Mouse (Mus musculus) ZHBTc4 (cell line): ENCODE data around the gene Klk14.
"Not testable (repeated sequence)": the region's sequence is repeated elsewhere in the genome, so short reads cannot be mapped to it uniquely, and the experiment has no call there.

Experiments used
- DNase-seq: peaks from one replicate; pipeline ENCODE4 v3.0.0-alpha.2; 2011; ENCODE audit warnings: low read depth, low spot score

Klk14 gene

DNA sequence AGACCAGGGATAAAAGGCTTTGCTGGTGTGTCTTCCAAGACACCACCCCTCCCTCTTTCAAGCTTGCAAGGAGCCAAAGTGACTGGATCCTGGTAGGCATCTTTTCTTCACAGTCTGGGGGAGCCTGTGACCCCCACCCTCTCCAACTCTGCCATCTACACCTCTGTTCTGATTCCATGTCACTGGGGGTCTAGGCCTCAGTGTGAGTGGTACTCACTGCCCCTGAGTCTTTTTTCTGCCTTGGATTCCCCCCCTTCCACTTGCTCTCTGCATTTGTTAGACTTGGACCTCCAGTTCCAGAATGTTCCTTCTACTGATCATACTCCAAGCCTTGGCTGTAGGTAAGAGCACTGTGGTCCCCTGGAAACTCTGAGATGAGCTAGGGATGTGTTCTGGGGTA, at the start of gene Klk14:
Gene Klk14 (plus strand): TSS at position 301 of the 400 bp plus-strand sequence.
- DNase-seq = no peak

DNA sequence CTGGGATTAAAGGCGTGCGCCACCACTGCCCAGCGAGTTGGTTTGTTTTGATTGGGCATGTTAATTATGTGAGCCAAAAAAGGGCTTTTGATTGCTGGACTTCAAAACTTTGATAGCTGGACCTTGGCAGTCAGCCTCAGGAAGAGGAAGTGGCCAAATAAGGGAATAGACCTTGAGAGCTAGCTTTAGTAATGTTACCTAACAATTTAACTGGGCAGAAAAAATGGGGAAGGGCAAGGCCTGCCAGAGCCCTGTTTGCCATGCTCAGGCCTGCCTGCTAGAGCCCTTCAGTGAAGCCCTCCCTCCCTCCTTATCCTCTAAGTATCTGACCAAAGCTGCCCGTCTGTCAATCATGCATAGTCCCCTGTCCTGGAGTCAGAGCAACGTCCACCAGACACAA, 47.6 kb upstream of the Klk14 start:
- DNase-seq = no peak

DNA sequence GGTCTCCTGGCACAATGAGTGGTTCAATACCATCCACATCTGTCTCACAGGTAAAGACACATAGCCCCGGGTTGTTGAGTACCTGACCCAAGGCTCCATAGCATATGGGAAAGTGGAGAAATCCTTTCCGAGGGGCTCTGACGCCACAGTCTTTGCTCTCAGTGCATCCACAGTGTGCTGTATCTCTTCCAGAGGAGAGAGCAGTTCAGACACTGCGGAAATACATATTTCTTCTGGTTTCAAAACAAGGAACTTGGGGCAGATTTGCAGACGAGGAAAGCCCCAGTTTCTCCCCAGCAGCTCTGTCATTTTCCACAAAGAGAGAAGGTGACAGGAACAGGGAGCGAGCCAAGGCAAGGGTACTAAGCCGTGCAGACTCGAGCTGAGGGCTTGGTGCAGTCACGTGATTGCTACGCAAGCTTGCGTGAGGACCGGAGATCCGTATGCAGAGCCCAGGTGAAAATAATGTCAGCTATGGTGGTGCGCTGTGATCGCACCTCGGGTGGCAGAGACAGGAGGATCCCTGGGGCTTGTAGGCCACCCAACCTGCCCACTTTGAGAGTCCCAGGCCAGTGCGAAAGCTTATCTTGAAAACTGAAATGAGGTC, 47.1 kb upstream of the Klk14 start:
- DNase-seq = peak; percentile 39

DNA sequence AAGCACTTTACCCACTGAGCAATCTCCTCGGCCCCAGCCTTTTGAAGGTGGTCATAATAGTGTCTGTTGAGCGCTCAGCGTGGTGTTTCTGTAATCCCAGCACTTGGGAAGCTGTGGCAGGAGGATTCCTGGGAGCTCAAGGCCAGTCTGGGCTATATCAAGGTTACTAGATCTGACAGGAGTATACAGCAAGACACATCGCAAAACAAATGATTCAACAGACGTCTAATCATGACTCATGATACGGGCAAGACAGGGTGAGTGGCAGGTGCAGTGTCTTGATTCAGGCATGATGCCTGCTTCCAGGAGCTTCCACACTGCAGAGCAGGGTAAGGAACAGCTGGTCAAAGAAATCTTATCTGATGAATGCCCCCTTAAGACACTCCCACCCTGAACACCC, 37.5 kb upstream of the Klk14 start:
- DNase-seq = no peak

DNA sequence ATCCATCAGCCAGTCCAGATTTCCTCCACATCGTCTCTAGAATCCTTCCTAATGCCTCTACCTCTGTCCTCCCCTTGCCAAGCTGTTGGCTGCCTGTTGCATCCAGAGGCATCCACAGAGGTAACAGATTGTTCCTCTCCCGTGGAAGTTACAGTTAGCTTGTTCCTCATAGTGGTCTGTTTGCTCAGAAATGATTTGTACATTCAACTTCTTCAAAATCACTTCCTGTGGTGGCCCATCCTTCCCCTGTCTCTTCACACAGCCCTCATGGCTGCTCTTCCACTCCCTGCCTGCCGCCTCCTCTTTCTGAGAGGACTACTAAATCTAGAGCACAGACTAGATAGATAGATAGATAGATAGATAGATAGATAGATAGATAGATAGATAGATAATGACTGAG, 35.7 kb upstream of the Klk14 start:
- DNase-seq = no peak

DNA sequence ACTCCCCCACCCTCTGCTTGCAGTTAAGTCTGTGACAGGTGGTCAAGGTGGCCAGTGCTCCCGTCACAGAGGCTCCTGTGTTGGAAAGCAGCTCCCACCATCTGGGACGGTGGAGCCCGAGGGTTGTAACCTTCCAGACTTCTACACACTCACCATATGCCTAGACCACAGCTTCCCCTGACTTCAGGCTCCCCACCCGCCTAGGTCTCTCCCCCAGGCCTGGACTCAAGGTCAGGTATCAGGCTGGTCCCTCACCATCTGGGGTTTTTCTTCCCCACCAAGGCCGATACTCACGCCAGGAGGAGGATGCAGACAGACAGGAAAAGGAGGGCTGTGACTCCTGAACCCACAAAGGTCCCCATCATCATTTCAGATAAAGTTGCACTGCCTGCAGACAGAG, 34.0 kb upstream of the Klk14 start:
- no peak for DNase-seq

DNA sequence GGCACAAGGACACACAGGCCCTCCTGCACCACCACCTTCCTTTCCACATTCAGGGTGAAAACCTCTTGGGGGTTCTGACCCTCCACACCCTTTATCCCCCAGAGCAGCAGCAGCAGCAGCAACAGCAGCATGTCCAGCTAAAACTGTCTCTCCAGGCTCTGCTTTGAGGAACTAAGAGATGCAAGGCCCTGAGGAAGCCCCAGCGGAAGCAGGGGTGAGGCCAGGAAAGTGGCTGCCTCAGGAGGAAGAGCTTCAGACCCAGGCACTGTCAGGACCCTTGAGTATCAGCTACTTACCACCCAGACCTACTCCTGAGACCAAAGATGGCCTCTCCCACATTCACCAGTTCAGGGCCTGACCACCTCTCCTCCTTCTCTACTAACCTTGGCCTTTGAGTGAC, 30.2 kb upstream of the Klk14 start, which contains the start of gene Siglece:
Gene Siglece (minus strand): TSS at position 160 of the 400 bp plus-strand sequence.
- DNase-seq = no peak

DNA sequence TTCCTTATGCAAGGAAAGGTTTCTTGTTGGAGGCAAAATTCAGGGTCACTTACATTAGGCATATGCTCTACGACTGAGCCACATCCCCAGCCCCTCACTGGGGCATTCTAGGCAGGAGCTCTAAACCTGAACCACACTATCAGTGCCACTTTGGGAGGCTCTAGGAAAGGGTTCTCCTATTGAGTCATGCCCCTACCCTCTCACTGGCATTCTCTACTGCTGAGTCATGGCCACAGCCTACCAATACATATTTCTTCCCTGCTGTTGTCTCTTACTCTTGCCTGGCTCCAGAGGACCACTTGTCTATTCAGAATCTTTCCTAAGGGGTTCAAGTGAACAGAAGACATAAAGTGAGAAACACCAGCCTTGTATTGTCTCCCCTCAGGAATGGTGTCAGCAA, 27.4 kb upstream of the Klk14 start:
- no peak for DNase-seq

DNA sequence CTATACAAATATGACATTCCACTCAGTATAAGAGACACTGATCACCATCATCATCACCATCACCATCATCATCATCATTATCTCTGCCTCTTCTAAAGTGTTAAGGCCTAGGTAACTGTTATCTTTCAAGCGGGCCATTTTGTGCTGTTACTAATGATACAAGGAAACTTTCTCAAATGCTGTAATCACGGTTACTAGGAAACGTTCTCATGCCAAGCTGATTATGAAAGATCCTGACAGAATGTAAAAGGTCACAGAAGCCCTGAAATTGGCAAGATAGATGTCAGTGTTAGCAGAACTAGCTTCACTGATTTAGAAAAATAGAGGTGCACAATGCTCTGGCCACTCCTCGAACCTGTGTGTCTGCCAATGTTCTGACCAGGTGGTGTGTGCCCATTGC, 23.0 kb upstream of the Klk14 start:
- not testable (repeated sequence) for DNase-seq

DNA sequence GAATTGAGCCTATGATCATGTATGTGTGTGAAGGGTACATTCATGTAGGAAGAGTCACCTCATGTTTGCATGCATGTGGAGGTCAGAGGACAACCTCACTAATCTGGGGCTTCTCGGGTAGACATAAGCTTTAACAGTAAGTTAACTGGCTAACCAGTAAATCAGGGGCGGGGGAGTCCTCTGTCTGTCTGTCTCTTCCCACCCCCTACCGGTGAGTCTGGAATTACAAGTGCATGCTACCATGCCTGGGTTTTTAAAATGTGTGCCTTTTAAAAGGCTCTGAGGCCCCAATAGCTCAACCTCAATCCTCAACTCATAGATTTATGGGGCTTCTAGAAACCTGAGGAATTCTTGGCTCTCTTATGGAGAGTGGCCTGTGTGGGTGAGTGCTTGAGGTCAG, 21.6 kb upstream of the Klk14 start:
- peak; percentile 46 for DNase-seq

DNA sequence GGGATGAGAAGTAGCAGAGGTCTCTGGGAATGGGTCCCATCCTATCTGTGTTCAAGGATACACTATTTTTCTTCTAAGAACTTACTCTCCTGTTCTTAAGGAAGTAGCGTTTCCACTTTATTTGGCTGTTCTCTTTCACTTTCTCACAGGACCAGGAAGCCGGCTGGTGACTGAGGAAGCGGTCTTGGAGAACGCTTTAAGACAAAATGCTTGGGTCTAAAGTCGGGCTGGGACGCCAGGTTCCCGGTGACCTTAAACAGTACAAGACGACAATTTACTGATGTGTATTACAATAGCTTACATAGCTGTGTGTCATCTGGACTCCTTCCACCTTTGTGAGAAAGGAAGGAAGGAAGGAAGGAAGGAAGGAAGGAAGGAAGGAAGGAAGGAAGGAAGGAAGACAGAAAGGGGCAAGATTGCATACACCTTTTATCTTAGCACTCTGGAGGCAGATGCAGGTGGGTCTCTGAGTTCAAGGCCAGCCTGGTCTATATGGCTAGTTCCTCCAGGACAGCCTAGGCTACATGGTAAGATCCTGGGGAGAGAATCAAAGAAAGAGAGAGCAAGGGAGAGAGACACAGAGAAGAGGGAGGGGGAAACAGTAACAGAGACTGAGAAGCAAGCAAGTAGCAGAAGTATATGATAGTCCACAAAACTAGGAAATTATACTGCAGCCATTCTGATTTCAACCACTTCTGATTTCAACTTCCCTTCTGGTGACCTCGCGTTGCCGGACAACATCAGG, 19.0 kb upstream of the Klk14 start:
- no peak for DNase-seq

DNA sequence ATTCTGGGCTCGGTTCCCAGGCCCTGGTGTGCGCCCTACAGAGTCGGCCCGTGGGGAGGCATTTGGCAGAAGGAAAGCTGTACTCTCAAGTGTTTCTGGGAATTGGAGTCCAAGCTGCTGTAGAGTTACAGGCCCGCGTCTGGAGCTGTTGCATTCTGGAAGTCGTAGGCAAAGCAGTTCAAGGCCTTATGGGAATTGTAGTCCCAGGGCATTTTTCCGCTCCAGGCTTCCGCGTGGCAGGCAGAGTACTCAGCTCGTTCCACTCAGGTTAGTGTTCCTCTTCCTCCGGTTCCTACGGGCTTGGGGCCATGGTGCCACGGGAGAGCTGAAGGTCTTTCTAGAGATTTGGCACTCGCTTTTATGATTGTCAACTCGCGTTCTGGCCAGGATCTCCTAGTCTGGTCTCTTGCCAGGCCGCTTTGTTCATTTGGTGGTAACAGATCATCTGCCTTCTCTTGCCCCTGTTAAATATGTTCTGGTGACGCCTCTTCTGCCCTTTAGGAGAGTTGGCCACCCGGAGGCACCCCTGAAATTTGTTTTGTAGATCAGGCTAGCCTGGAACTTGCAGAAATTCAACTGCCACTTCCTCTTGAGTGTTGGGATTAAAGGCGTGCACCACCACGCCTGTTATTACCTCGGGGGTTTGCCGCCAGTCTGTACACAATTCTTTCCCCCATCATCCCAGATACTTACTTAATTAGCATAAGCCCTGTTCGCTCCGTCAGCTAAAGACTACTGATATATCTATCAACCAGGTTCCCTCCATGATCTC, 18.2 kb upstream of the Klk14 start, which contains the start of gene Ctu1:
Gene Ctu1 (plus strand): TSS at position 208 of the 772 bp plus-strand sequence.
- DNase-seq = peak; percentile 90

DNA sequence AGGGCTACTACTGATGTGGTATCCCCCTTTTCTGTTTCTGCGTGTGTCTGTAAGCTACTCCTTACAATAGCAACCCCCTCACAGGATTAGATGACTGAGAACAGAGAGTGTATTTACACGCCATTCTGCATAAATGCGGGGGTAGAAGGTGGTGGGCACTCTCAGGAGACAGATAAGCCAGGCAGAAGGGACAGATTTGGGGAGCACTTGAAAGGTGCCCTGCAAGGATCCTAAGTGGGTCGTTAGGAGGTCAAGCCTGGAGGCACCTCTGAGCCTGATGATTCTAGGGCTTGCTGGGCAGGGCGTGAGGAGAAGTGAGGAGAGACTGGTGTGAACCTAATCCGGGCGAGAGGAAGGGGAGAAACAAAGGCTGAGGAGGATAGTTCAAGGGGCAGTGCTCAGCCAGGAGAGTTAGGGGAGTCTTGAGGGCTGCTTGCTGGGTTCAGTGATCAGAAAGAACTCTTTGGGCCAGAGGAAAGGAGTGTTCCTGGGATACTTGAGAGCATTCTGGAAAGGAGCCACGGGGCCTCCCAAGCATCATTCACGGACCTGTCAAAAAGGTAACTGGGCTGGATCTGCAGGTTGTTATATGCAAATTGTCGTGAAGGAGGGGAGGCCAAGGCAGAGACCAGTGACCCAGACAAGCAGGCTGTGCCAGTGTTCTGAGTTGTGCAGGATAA, 17.5 kb upstream of the Klk14 start:
- DNase-seq = no peak

DNA sequence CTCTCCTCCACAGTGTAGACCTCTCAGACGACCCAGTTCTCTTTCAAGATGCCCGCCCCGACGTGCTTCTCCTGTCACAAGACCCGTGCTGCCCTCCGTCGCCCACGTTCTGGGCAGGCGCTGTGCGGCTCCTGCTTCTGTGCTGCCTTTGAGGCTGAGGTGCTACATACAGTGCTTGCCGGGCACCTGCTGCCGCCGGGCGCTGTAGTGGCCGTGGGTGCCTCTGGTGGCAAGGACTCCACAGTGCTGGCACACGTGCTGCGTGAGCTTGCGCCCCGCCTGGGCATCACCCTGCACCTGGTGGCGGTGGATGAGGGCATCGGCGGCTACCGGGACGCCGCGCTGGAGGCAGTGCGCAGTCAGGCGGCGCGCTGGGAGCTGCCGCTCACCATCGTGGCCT, 15.1 kb upstream of the Klk14 start:
- DNase-seq = peak; percentile 51

DNA sequence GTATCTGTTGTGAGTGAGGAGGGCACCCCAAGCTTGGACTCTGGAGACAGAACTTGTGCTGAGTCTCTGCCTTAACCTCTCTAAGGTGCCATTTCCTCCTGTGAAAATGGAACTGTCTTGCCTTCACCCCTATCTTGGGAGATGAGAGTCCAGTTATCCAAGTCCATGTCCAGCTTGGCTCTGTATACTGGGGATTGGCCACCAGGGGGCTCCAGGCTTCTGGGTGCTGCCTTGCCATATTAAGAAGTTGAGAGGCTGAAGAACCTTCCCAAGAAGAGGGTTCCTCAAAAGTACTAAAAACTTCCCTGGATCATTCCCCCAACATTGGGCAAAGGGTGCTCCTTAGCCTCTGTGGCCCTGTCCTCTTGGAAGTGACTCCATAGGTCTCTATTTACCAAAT, 11.7 kb upstream of the Klk14 start:
- DNase-seq = peak; percentile 55

DNA sequence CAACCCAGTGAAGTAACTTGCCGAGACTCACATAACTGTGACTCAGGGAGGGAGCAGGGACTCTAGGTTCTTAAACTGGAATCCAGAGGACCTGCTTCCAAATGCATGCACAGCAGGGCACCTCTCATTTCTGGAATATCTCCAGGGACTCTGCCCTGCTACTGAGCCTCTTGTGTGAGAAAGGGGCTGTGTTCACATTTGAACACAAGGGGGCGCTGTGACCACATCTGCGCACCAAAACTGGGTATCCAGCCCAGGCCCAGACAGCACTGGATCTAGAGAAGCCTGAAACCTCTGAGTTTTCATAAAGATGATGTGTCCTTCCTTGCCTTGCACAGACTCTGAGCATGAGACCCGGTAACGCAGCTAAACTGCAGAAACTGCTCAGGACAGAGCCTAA, 9.3 kb upstream of the Klk14 start:
- peak; percentile 81 for DNase-seq

DNA sequence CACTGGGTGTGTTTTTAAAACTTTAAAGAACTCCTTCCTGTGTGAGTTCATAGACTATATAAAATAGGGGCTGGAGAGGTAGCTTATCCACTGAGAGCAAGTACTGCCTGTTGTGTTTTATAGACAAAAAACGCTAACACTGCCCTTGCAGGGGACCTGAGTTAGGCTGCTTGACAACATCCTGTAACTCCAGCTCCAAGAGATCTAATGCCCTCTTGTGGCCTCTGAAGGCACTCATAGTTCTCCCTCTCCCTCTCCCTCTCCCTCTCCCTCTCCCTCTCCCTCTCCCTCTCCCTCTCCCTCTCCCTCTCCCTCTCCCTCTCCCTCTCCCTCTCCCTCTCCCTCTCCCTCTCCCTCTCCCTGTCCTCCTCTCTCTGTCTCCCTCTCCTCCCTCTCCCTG, 7.7 kb upstream of the Klk14 start:
- not testable (repeated sequence) for DNase-seq

DNA sequence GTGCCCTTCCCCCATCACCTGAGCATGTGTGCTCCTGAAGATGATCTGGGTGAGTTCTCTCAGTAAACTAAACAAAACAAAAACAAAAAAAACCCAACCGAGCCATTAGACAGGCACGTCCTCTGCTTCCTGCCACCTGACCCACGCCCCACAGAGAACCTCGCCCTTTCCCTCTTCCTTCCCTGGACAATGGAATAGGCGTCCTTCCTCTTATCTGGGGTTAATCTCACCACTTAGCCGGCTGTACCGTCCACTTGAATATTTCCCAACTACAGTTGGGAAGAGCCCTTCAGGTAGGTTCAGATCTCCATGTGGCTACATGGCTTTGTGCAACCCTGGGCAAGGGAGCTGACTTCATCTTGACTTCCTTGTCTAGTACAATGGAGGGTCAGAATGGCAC, 5.1 kb upstream of the Klk14 start:
- DNase-seq = peak; percentile 60

DNA sequence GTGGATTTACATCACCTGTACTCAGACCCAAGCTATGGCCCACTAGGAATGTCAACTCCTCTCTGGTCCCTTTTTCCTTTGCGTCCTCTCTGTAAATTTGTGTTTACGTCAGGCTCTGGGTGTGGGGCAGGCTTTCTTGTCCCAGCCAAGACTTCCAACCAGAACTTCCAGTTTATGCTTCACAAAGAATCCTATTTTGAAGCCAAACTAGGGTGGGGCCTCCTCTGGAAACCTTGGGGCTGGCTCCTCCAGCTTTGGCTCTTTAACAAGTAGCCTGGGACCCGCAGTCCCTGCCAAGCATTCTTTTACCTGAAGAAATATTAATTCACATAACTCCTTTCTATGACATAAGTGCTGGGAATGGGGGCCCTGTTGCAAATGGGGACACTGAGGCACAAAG, 19.8 kb downstream of the Klk14 start:
- DNase-seq = no peak

DNA sequence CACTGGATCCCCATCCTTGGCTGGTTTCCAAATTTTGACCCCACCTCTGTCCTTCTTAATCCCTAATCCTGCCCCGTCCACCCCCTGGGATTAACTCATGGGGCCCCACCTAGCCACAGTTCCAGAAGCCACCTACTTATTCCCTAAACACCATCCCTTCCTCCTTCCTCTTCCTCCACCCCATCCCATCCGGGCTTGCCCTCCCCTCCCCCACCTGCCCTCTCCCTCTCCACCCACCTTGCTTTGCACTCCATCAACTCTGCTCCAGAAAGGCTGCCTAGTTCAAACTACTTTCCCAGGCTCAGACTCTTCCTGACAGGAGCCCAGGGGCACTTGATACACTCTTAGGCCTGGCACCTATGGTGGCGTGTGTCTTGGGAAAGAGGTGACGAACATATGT, 22.0 kb downstream of the Klk14 start, which contains the start of gene Klk13:
Gene Klk13 (plus strand): TSS at position 301 of the 400 bp plus-strand sequence.
- no peak for DNase-seq

DNA sequence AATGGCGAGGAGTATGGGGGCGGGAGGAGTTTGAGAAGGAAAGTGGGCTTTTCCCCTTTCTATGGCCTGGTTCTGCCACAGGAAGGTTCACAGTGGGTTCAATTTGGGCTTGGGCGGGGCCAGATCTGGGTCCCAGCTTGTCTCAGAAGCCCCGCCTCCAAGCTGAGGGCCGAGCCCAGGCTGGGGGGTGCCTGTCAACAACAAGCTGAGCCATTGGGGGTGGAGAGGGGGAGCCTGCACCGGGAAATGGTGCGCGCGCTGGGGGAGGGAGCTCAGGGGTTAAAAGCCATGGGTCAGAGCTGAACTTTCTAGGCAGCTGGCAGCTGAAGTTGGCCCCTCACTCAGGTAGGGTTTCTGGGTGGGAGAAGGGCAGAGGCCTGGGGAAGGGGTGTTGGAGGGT, 22.7 kb downstream of the Klk14 start:
- DNase-seq = peak; percentile 56
